Mouse (Mus musculus): ENCODE results near the gene Fbll1. TPM values are rescaled to one million over a fixed set of nuclear protein-coding genes. Genes with fewer than 3 reads are reported as not detected.

Fbll1 gene
- polyA plus RNA-seq, 1 experiment from 2014 or later, result not detected

GRCm38 (mm10) chr11:35754906-35755418, 43.7 kb downstream of the Fbll1 start:
- Histone ChIP-seq H3K36me3 (ENCODE audit: control insufficient read depth, insufficient read depth, low read length) (no peaks in the 10 kb centered on the region), H3K4me2 (replicated peaks; ENCODE audit: low read depth, low read length) (no peak overlapping the region), H3K4me3 (ENCODE audit: low read length) (no peak overlapping the region), H3K9ac (ENCODE audit: low read depth, low read length) (no peak overlapping the region), H3K27me3 (ENCODE audit: control insufficient read depth, insufficient read depth, low read length) (no peaks in the 10 kb centered on the region), H3K4me1 (ENCODE audit: control insufficient read depth, insufficient read depth, low read length) (peaks cover 13% of the 10 kb centered on the region; the same call in 1 of the 2 replicates), H3K27ac (ENCODE audit: low read depth, low read length) (no peak overlapping the region), H3K9me3 (ENCODE audit: control insufficient read depth, low read length) (no peaks in the 10 kb centered on the region)
- WGBS, result 87% methylated on average over 4 of the region's 4 CpGs
- no peak for ATAC-seq (ENCODE audit: low FRiP score, low TSS enrichment)

DNA sequence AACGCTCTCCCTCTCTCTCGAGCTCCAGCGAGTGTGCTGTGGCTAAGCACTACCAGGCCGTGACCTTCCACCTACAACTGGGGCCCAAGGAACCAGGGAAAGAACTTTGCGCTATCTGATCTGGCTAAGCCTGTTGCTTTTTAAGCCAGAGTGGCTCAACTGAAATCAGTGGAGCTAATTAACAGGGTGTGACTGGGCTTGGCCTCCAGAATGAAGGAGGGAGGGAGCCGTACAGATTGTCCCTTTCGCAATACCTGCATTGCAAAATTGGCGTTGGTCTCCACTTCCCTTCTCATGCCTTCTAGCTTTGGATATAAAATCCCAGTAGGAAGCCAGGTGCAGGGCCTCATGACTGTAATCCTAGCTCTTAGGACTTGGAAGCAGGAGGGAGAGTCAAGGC, 48.1 kb downstream of the Fbll1 start:
- no peaks in the 10 kb centered on the region for H3K27me3 ChIP-seq (ENCODE audit: control insufficient read depth, insufficient read depth, low read length)
- H3K36me3 ChIP-seq (ENCODE audit: control insufficient read depth, insufficient read depth, low read length), result no peaks in the 10 kb centered on the region
- no peak overlapping the region for H3K4me2 ChIP-seq (replicated peaks; ENCODE audit: low read depth, low read length)
- H3K4me3 ChIP-seq (ENCODE audit: low read length), result no peak overlapping the region
- H3K4me1 ChIP-seq (ENCODE audit: control insufficient read depth, insufficient read depth, low read length), result 0 out of 2 replicates have a peak, but pooled peaks cover 2% of the 10 kb centered on the region
- peak; percentile 80 for ATAC-seq (ENCODE audit: low FRiP score, low TSS enrichment)
- no peaks in the 10 kb centered on the region for H3K9me3 ChIP-seq (ENCODE audit: control insufficient read depth, low read length)
- no peak overlapping the region for H3K9ac ChIP-seq (ENCODE audit: low read depth, low read length)
- 33% methylated on average over 8 of the region's 8 CpGs for WGBS
- no peak overlapping the region; the same call in 1 of the 2 replicates for H3K27ac ChIP-seq (ENCODE audit: low read depth, low read length)

MicroRNAs encoded within 50 kb of the gene (microRNA counts, 519-probe panel; counts per million panel counts)
- microRNA mmu-miR-103, result 7,156 counts per million, percentile 76 among the panel's probes with 10 or more counts

Small RNA genes within 50 kb of the gene (microRNA-seq; reads per million reads assigned to microRNA genes)
- 4.0 reads per million, percentile 16 among the genes with 10 or more reads in this experiment for gene Mir103-1

Other genes starting within 250 kb of the Fbll1 start
- 13.9 and 22.8 TPM in 2 replicates for gene Pank3, start 29.4 kb downstream of the Fbll1 start, polyA plus RNA-seq (2014; fragmentation: Nextera tagmentation; extraction: Ambion mirVana)
- gene Rars, start 35.6 kb upstream of the Fbll1 start, polyA plus RNA-seq (2014; fragmentation: Nextera tagmentation; extraction: Ambion mirVana), result 108 TPM in 2 replicates
- gene Wwc1, start 181.6 kb upstream of the Fbll1 start, polyA plus RNA-seq (2014; fragmentation: Nextera tagmentation; extraction: Ambion mirVana), result 5.0 and 9.5 TPM in 2 replicates

Measured in kidney, embryonic 14.5 days (tissue).